Mouse (Mus musculus) adrenal gland, postnatal 4 days (tissue): Measurements from ENCODE around the gene Glra3. TPM values are rescaled to one million over a fixed set of nuclear protein-coding genes. Genes with fewer than 3 reads are reported as not detected.

Source experiments
- DNase-seq, 2 experiments: peaks; one replicate each; pipeline ENCODE4 v3.0.0; 2021 to 2022; ENCODE audit warnings: low spot score in 2 of 2, mixed read lengths in 2 of 2
- long read RNA-seq, 2 experiments: library from polyadenylated mRNA; stranded (forward); transcript quantifications; one replicate each; pipeline ENCODE4 v2.0.0; 2021
- total RNA-seq, 2 experiments: library from RNA; stranded (reverse); gene quantifications; 2 replicates each; pipeline ENCODE4 v1.2.3; 2021

Glra3 gene
- total RNA-seq: not detected
- long read RNA-seq, experiment 1: 0 reads
- long read RNA-seq, experiment 2: 0 reads

DNA sequence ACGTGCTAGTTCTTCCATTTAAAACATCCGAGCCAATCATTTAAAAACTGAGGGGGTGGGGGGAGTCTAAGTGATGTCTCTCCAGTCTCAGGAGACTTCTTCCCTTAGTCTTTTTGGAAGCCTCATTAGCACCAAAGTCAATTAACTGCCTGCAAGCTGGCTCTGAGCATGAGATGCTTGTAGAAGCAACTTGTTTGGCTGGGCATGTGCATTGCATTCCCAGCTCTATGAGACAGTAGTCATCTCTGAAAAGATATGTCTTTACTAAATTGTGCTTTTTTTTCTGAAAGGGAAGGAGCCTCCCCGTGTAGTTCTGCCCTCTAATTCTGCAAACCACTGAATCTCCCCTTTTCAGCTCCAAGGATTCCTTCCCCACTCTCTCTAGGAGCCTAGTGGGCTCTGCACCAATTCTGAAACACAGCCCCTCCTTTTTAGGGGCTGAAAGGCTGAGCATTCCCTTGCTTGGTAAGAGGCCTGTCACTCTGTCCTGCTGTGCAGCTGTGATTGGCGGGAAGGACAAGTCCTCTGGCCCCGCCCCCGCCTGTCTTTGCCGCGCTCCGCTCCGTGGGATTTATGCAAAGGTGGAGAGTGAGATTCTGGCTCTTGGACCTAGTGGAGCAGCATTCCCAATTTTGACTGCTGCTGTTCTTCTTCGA, at the start of gene Glra3:
Gene Glra3 (plus strand): TSS at position 591 of the 656 bp plus-strand sequence.
- no peak for DNase-seq

GRCm38 (mm10) chr8:55906848-55907247, 33.4 kb upstream of the Glra3 start, which contains the start of gene Adam29:
TSS of gene Adam29 (minus strand) at chr8:55906948.
- DNase-seq: no peak

GRCm38 (mm10) chr8:55940526-55940880, 243 bp downstream of the Glra3 start:
- no peak for DNase-seq

DNA sequence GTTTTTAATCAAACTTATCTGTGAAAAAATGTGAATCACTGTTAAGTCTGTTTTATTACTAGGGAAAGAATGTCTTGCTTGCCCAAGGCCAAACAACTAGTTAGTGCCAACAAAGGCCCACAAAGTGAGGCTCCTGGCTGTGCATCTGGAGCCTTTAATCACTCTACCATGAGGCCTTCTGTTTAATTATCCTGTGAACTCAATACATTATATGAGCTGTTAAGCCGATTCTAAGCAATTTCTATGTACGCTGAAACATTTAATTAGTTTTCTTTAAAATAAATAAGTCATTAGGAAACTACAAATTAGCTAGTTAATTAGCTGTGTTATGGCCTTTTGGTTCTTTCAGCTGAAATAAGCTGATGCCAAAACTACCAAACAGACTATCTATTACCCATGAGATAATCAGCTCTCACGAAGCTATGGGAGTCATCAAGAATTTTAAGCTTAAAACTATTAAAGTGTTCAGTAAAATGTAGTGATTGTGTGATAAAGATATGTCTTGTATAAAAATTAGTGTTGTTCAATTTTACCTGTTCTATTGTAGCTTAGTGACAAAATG, 24.6 kb downstream of the Glra3 start:
- no peak for DNase-seq

GRCm38 (mm10) chr8:55997859-55998258, 57.6 kb downstream of the Glra3 start:
- DNase-seq: no peak

DNA sequence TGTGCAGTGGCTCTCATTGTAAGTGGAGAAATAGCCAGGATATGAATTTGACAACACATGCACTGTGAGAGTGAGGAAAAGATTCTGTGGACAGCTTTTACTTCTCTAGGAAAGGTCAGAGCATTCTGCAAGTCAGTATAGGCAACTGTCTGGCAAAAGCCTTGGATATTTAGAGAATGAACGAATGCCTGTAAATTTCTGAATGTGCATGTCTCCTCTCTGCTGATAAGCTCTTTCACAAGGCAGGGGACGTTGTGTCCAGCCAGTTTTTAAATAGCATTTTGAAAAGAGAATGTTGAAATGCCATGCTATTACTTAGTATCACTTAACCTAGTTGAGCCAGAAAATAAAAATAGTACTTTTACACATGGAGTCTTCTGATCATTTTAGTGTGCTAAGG, 114.1 kb downstream of the Glra3 start:
- no peak for DNase-seq

- no peak for DNase-seq
These were observed 122.8 kb downstream of the Glra3 start for GRCm38 (mm10) chr8:56063081-56063480.

DNA sequence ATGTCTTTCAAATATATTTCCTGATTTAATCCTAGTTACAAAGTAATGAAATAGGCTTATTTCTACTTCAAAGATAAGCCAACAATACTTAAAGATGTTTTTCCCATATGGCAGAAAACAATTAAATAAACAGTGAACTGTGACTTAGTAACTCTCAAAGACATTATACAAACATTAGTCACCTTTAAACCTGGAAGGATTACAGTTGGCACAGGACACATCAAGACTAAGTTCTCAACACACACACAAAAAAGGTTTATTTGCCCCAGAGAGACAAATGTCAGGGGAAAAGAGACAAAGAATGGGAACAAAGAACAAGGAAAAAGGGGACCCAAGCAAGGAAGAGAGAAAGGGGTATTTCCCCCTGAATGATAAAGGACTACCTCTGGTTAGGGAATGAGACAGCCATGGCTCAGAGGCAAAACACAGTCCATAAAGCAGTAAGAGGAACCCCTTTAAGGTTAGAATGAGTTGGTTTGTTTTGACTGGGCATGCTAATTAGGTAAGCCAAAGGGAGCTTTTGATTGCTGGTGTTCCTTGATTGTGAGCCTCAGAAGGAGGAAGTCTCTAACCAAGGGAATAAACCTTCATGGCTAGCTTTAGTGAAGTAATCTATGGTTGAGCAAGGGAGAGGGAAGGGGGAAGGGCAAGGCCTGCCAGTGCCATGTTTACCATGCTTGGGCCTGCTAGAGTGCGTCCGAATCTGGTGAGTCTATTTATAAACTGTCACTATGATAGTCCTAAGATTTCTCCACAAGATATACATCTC, 130.4 kb downstream of the Glra3 start:
- DNase-seq: no peak

DNA sequence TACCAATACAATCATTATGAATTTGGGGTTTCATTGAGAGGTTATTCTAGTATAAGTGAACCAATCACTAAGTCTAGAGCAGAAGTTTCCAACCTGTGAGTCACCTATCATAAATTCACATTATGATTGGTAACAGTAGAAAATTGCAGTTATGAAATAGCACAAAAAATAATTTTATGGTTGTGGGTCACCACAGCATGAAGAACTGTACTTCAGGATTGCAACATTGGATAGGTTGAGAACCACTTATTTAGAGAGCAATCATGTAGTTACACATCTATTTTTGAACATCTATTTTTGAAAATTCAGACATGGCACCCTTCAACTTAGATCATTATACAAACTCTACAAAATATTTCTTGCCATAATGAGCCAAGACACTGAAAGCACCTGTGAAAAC, 143.4 kb downstream of the Glra3 start:
- DNase-seq: no peak

DNA sequence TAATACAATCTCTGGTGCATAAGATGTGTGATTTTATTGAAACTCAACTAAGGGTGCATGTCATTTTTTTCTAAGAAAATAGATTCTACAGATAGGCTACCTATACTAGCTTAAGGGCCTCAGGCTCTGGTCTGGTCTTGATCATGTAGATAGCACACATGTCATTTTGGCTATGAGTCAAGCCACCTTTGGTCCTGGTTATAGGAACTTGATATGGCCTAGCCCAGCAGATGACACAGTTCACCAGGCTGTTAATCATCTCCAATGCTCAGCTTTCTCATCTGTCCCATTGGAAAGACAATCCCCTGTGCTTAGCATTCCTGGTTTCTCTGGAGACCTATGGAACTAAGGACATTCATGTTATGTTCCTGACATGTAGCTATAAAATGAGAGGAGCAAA, 154.1 kb downstream of the Glra3 start:
- DNase-seq: no peak

GRCm38 (mm10) chr8:56110296-56110695, 170.0 kb downstream of the Glra3 start:
- DNase-seq: no peak

GRCm38 (mm10) chr8:56129357-56129756, 189.1 kb downstream of the Glra3 start:
- no peak for DNase-seq

GRCm38 (mm10) chr8:56150697-56151096, 210.4 kb downstream of the Glra3 start:
- DNase-seq: no peak

DNA sequence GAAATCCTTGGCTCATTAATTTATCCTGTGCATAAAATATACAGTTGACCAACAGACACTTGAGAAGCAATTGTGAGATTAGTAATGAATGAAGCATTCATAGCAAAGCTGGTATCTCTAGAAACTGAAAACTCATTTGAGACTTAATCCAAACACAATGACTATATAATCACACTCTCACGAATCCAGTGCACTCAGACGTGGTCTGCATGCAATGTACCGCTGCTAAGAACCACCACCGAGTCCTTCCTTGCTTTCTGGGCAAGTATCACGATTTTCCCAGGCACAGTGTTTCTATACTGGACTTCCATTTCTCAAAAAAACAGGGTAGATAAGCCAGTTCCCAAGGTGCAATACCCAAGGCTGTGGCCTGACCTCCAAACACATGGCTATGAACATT, 211.3 kb downstream of the Glra3 start:
- no peak for DNase-seq

DNA sequence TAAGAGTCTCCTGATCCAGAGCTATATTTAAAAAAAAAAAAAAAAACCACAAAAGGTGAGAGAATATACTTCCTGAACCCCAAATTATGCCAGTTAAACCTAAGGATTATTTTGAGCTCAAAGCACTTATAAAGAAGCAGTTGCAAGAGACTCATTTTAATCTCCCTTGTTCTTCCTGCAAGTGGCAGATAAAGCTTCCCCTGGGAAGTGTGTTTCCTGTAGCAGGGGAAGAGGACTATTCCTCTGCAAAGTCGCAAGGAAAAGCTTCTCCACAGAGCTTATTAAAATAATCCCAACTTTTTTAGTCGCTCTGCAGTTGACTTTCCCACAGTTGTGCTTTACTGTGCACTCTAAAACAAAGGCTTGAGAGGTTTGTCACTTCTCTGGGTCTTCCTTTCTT, 218.7 kb downstream of the Glra3 start:
- DNase-seq: no peak

Other genes starting within 250 kb of the Glra3 start
- not detected for gene Adam29, start 33.5 kb upstream of the Glra3 start, total RNA-seq